Mouse (Mus musculus) gastrocnemius, postnatal 10 days (tissue): ENCODE results near the gene Plcg1. TPM values are rescaled to one million over a fixed set of nuclear protein-coding genes. Genes with fewer than 3 reads are reported as not detected.
A peak's percentile ranks its signal among the peaks of the same experiment; 100 is the strongest.

Experiments
- DNase-seq: peaks from one replicate; pipeline ENCODE4 v3.0.0; 2021; ENCODE audit warnings: mixed read lengths
- long read RNA-seq, 2 experiments: library from polyadenylated mRNA; stranded (forward); transcript quantifications; one replicate each; pipeline ENCODE4 v2.0.0; 2021
- total RNA-seq, 2 experiments: library from RNA; stranded (reverse); gene quantifications; 2 replicates each; pipeline ENCODE4 v1.2.3; 2021

Plcg1 gene
- 10 to 100 TPM; 43.3 to 64.5 TPM for total RNA-seq
- long read RNA-seq, experiment 1, full-length matches to known transcripts = 1 of 60 reads
- long read RNA-seq, experiment 1, partial matches to known transcripts = 25 of 60 reads
- long read RNA-seq, experiment 1, other reads (novel, unspliced or antisense) = 34 of 60 reads
- long read RNA-seq, experiment 2, full-length matches to known transcripts = 3 of 44 reads
- long read RNA-seq, experiment 2, partial matches to known transcripts = 23 of 44 reads
- long read RNA-seq, experiment 2, other reads (novel, unspliced or antisense) = 18 of 44 reads

- DNase-seq = peak; percentile 96
These were observed at the start of gene Plcg1 for GRCm38 (mm10) chr2:160731117-160731838. Gene Plcg1 (plus strand): TSS chr2:160731300.

GRCm38 (mm10) chr2:160700271-160700670, 30.8 kb upstream of the Plcg1 start:
- DNase-seq = peak; percentile 13

- DNase-seq = no peak
These were observed 29.5 kb upstream of the Plcg1 start for GRCm38 (mm10) chr2:160701603-160702002.

- no peak for DNase-seq
These were observed 28.3 kb upstream of the Plcg1 start for GRCm38 (mm10) chr2:160702824-160703223.

- DNase-seq = no peak
These were observed 23.4 kb upstream of the Plcg1 start for GRCm38 (mm10) chr2:160707673-160708072.

GRCm38 (mm10) chr2:160715463-160716030, 15.6 kb upstream of the Plcg1 start:
- no peak for DNase-seq

GRCm38 (mm10) chr2:160717269-160717668, 13.8 kb upstream of the Plcg1 start:
- DNase-seq = peak; percentile 44

- DNase-seq = no peak
These were observed 12.3 kb upstream of the Plcg1 start for GRCm38 (mm10) chr2:160718811-160719210.

GRCm38 (mm10) chr2:160722714-160723113, 8.4 kb upstream of the Plcg1 start:
- DNase-seq = no peak

GRCm38 (mm10) chr2:160723613-160724375, 7.3 kb upstream of the Plcg1 start:
- no peak for DNase-seq

- no peak for DNase-seq
These were observed 6.6 kb upstream of the Plcg1 start for GRCm38 (mm10) chr2:160724536-160724935.

- DNase-seq = no peak
These were observed 4.9 kb upstream of the Plcg1 start for GRCm38 (mm10) chr2:160725877-160726864.

- DNase-seq = no peak
These were observed 2.1 kb upstream of the Plcg1 start for GRCm38 (mm10) chr2:160728972-160729371.

GRCm38 (mm10) chr2:160729436-160729835, 1.7 kb upstream of the Plcg1 start:
- DNase-seq = no peak

- no peak for DNase-seq
These were observed 976 bp upstream of the Plcg1 start for GRCm38 (mm10) chr2:160729851-160730796.

- DNase-seq = no peak
These were observed 343 bp upstream of the Plcg1 start for GRCm38 (mm10) chr2:160730797-160731116.

GRCm38 (mm10) chr2:160731839-160732261, 750 bp downstream of the Plcg1 start:
- DNase-seq = peak; percentile 78

GRCm38 (mm10) chr2:160732420-160732995, 1.4 kb downstream of the Plcg1 start:
- no peak for DNase-seq

GRCm38 (mm10) chr2:160733131-160733531, 2.0 kb downstream of the Plcg1 start:
- no peak for DNase-seq

- DNase-seq = no peak
These were observed 3.2 kb downstream of the Plcg1 start for GRCm38 (mm10) chr2:160734331-160734730.
